In genomic region chr15:81802941-81803351, GRCm38 (mm10) we compare ENCODE assay signal across 8 mouse cellular contexts. TPM values are rescaled to one million over a fixed set of nuclear protein-coding genes. Genes with fewer than 3 reads are reported as not detected.
DNase-seq lines count a peak whose midpoint lies in the region; ATAC-seq and TF ChIP-seq lines count a peak whose summit lies in the region.

No protein-coding gene starts in this region.

- ATAC-seq in CD4-positive, CD25-positive, alpha-beta regulatory T cell, adult 4 months: peak; percentile 10
- peak; percentile 22 for ATAC-seq in erythroblast, adult 5-6 weeks (replicated peaks; ENCODE audit: low FRiP score, poor library complexity, severe bottlenecking)
- ATAC-seq in intestine, embryonic 14.5 days (replicated peaks; ENCODE audit: low FRiP score, low TSS enrichment, low read depth): peak; percentile 43
- peak; percentile 7; the same call in 1 of the 2 replicates for ATAC-seq in liver, embryonic 14.5 days (ENCODE audit: insufficient read depth)

- no peak for TF ChIP-seq CTCF in liver, embryonic 14.5 days (IDR thresholded peaks at IDR 0.05; ENCODE audit: low read depth)

- WGBS in intestine, embryonic 14.5 days: 11% methylated on average over 8 of the region's 8 CpGs
- 26% methylated on average over 8 of the region's 8 CpGs for WGBS in liver, embryonic 14.5 days (ENCODE audit: insufficient replicate concordance)

- H3K9ac ChIP-seq in intestine, embryonic 14.5 days (ENCODE audit: low read length): 0 out of 2 replicates have a peak overlapping the region, but pooled peaks have one; percentile 0
- peak overlapping the region; percentile 40; the same call in 1 of the 2 replicates for H3K9ac ChIP-seq in liver, embryonic 14.5 days (replicated peaks)

- no peaks in the 10 kb centered on the region for H3K9me3 ChIP-seq in intestine, embryonic 14.5 days (ENCODE audit: control insufficient read depth, low read length)
- H3K9me3 ChIP-seq in liver, embryonic 14.5 days (ENCODE audit: control insufficient read depth, low read length): no peaks in the 10 kb centered on the region

- no peak for TF ChIP-seq EP300 in liver, embryonic 14.5 days (IDR thresholded peaks at IDR 0.05; ENCODE audit: low read depth)

- H3K27me3 ChIP-seq in intestine, embryonic 14.5 days (replicated peaks; ENCODE audit: control insufficient read depth, insufficient read depth, low read length): no peaks in the 10 kb centered on the region
- H3K27me3 ChIP-seq in liver, embryonic 14.5 days (ENCODE audit: control insufficient read depth, insufficient read depth, low read length): no peaks in the 10 kb centered on the region

- H3K4me3 ChIP-seq in intestine, embryonic 14.5 days (ENCODE audit: low read depth, low read length): peak overlapping the region; percentile 37
- H3K4me3 ChIP-seq in liver, embryonic 14.5 days (ENCODE audit: insufficient read depth in 1 of 2, low read depth in 2 of 2, low read length in 2 of 2): peak overlapping the region; percentile 31 to 42

- H3K36me3 ChIP-seq in intestine, embryonic 14.5 days (ENCODE audit: control insufficient read depth, insufficient read depth, low read length): no peaks in the 10 kb centered on the region
- no peaks in the 10 kb centered on the region for H3K36me3 ChIP-seq in liver, embryonic 14.5 days (replicated peaks; ENCODE audit: control insufficient read depth, insufficient read depth, low read depth)

- peaks cover 13% of the 10 kb centered on the region; the same call in 1 of the 2 replicates for H3K4me1 ChIP-seq in intestine, embryonic 14.5 days (replicated peaks; ENCODE audit: control insufficient read depth, insufficient read depth, low read length)
- H3K4me1 ChIP-seq in liver, embryonic 14.5 days (replicated peaks; ENCODE audit: control insufficient read depth in 2 of 2, insufficient read depth in 2 of 2, low read length in 1 of 2): peaks cover 15 to 21% of the 10 kb centered on the region in 2 experiments

- DNase-seq in cerebellum, adult 11 months: peak; percentile 85
- DNase-seq in cerebellum, postnatal 4 days (ENCODE audit: low spot score in 2 of 2): no peak
- no peak for DNase-seq in intestine, embryonic 14.5 days (ENCODE audit: low spot score)
- no peak for DNase-seq in liver, embryonic 14.5 days (ENCODE audit: low read depth in 3 of 3, low spot score in 3 of 3)
- DNase-seq in right cerebral cortex, adult 18-20 months: peak; percentile 74
- no peak for DNase-seq in thymus, postnatal 36 days

- peak overlapping the region; percentile 5; the same call in 1 of the 2 replicates for H3K27ac ChIP-seq in intestine, embryonic 14.5 days (ENCODE audit: low read depth)
- H3K27ac ChIP-seq in liver, embryonic 14.5 days: no peak overlapping the region

- peak overlapping the region; percentile 52 for H3K4me2 ChIP-seq in intestine, embryonic 14.5 days (ENCODE audit: low read length)
- peak overlapping the region; percentile 73 for H3K4me2 ChIP-seq in liver, embryonic 14.5 days (ENCODE audit: low read depth)

RNA-seq across cellular contexts. Expression of gene Tef, which starts 0.7 kb away (rescaled TPM):
- 10 to 100 TPM; 10.2 to 13.9 TPM for polyA plus RNA-seq in CD4-positive, CD25-positive, alpha-beta regulatory T cell, adult 4 months (2017; shearing (Covaris generic))
- total RNA-seq in erythroblast, adult 5-6 weeks (2015; ENCODE audit: low replicate concordance): 0.38 and 2.3 TPM in 2 replicates
- 0.98 and 2.0 TPM in 2 replicates for total RNA-seq in erythroblast, adult 5-6 weeks (2017; ENCODE audit: low replicate concordance)
- polyA plus RNA-seq in intestine, embryonic 14.5 days (2014; fragmentation: Nextera tagmentation; extraction: Ambion mirVana): 17.7 and 21.0 TPM in 2 replicates
- polyA plus RNA-seq in liver, embryonic 14.5 days (2012; rRNA removed): 4.4 and 5.1 TPM in 2 replicates
- 2.7 and 5.0 TPM in 2 replicates for polyA plus RNA-seq in liver, embryonic 14.5 days (2014; fragmentation: Nextera tagmentation; extraction: Ambion mirVana)

RNA-seq across cellular contexts. Expression of gene Tob2, which starts 55.6 kb away (rescaled TPM):
- 10 to 100 TPM; 37.2 to 42.7 TPM for polyA plus RNA-seq in CD4-positive, CD25-positive, alpha-beta regulatory T cell, adult 4 months (2017; shearing (Covaris generic))
- total RNA-seq in erythroblast, adult 5-6 weeks (2015; ENCODE audit: low replicate concordance): 6.3 and 9.6 TPM in 2 replicates
- total RNA-seq in erythroblast, adult 5-6 weeks (2017; ENCODE audit: low replicate concordance): 5.3 and 7.2 TPM in 2 replicates
- polyA plus RNA-seq in intestine, embryonic 14.5 days (2014; fragmentation: Nextera tagmentation; extraction: Ambion mirVana): 23.0 TPM in 2 replicates
- 4.9 and 5.1 TPM in 2 replicates for polyA plus RNA-seq in liver, embryonic 14.5 days (2012; rRNA removed)
- 5.6 and 7.2 TPM in 2 replicates for polyA plus RNA-seq in liver, embryonic 14.5 days (2014; fragmentation: Nextera tagmentation; extraction: Ambion mirVana)

RNA-seq across cellular contexts. Expression of gene Rangap1, which starts 57.6 kb away (rescaled TPM):
- 10 to 100 TPM; 43.0 to 54.0 TPM for polyA plus RNA-seq in CD4-positive, CD25-positive, alpha-beta regulatory T cell, adult 4 months (2017; shearing (Covaris generic))
- 8.3 and 19.4 TPM in 2 replicates for total RNA-seq in erythroblast, adult 5-6 weeks (2015; ENCODE audit: low replicate concordance)
- 34.2 and 41.5 TPM in 2 replicates for total RNA-seq in erythroblast, adult 5-6 weeks (2017; ENCODE audit: low replicate concordance)
- polyA plus RNA-seq in intestine, embryonic 14.5 days (2014; fragmentation: Nextera tagmentation; extraction: Ambion mirVana): 106 and 113 TPM in 2 replicates
- 41.5 and 50.6 TPM in 2 replicates for polyA plus RNA-seq in liver, embryonic 14.5 days (2012; rRNA removed)
- 57.1 and 61.0 TPM in 2 replicates for polyA plus RNA-seq in liver, embryonic 14.5 days (2014; fragmentation: Nextera tagmentation; extraction: Ambion mirVana)

RNA-seq across cellular contexts. Expression of gene Zc3h7b, which starts 58.1 kb away (rescaled TPM):
- 1 to 10 TPM; 5.4 to 7.3 TPM for polyA plus RNA-seq in CD4-positive, CD25-positive, alpha-beta regulatory T cell, adult 4 months (2017; shearing (Covaris generic))
- 2.5 and 3.1 TPM in 2 replicates for total RNA-seq in erythroblast, adult 5-6 weeks (2015; ENCODE audit: low replicate concordance)
- 2.0 and 4.2 TPM in 2 replicates for total RNA-seq in erythroblast, adult 5-6 weeks (2017; ENCODE audit: low replicate concordance)
- 30.9 and 31.2 TPM in 2 replicates for polyA plus RNA-seq in intestine, embryonic 14.5 days (2014; fragmentation: Nextera tagmentation; extraction: Ambion mirVana)
- 5.2 and 5.7 TPM in 2 replicates for polyA plus RNA-seq in liver, embryonic 14.5 days (2012; rRNA removed)
- polyA plus RNA-seq in liver, embryonic 14.5 days (2014; fragmentation: Nextera tagmentation; extraction: Ambion mirVana): 4.0 and 5.3 TPM in 2 replicates

Comparison
In these comparisons a context has a peak if more than half of its experiments do, and no peak if none do; other contexts are left out.
1. DNase-seq: peak in cerebellum, adult 11 months (single experiment) and right cerebral cortex, adult 18-20 months (single experiment); none in cerebellum, postnatal 4 days (0 of 2), intestine, embryonic 14.5 days (single experiment), liver, embryonic 14.5 days (0 of 3) and thymus, postnatal 36 days (0 of 2).
2. Peak in every context shown above with its lines, with median percentiles within 50 percentile points of each other: ATAC-seq.